Mouse (Mus musculus) lung, adult 2 months (tissue): ENCODE data around the gene 4931422A03Rik. TPM values are rescaled to one million over a fixed set of nuclear protein-coding genes. Genes with fewer than 3 reads are reported as not detected.

Experiments used
- DNase-seq: peaks from one replicate; pipeline ENCODE4 v3.0.0; 2022
- H3K4me1 ChIP-seq: fragments of 200-500 bp; 2 replicates; pipeline ENCODE4 v1.6.1; 2011; ENCODE audit warnings: low read length; ENCODE audit not compliant: control insufficient read depth, insufficient read depth
- H3K4me3 ChIP-seq: fragments of 200-500 bp; replicated peaks from 2 replicates; pipeline ENCODE3; 2011; ENCODE audit warnings: low read depth, mild to moderate bottlenecking, control low read depth, low read length; ENCODE audit errors: extremely low read depth
- CTCF ChIP-seq: fragments of 200-500 bp; IDR thresholded peaks from 2 replicates; pipeline ENCODE4 v1.5.1; 2011; ENCODE audit warnings: mild to moderate bottlenecking, low read length, control low read depth; ENCODE audit not compliant: insufficient read depth
- POLR2A ChIP-seq: fragments of 200-500 bp; IDR thresholded peaks from 2 replicates; pipeline ENCODE4 v1.6.1; 2011; ENCODE audit warnings: low read depth, mild to moderate bottlenecking, control low read depth, low read length, borderline replicate concordance; ENCODE audit errors: extremely low read depth
- WGBS: fragments of 180-500 bp; shearing (Covaris S2); methylation state at CpG from one replicate; pipeline ENCODE4 v1.1.7; 2018; 5-methylcytosine and 5-hydroxymethylcytosine counted together
- polyA plus RNA-seq: library from polyadenylated mRNA; depleted of rRNA; stranded (reverse); fragments of >200 nt; gene quantifications from 2 replicates; pipeline ENCODE4 v1.2.3, GENCODE M21; 2012; rRNA removed

4931422A03Rik gene
- polyA plus RNA-seq, 1 experiment = not detected

DNA sequence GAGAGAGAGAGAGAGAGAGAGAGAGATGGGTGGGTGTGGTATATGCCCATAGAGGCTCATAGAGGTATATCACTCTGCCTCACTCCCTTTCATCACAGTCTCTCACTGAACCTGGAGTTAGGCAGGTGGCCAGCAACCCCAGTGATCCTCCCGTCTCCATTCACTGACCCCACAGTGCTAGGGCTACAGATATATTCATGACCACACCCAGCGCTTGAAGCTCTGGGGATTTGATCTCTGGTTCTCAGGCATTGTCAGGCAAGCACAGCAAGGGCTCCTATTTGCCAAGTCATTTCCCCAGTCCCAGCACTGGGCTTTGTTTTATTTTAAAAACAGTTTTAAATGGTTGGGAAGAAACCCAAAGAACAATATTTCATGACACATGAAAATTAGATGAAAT is 96.1 kb downstream of the 4931422A03Rik start:
- no peak for TF ChIP-seq CTCF
- H3K4me3 ChIP-seq = no peak overlapping the region
- WGBS = 58% methylated on average over 2 of the region's 2 CpGs
- H3K4me1 ChIP-seq = 0 out of 2 replicates have a peak, but pooled peaks cover 4% of the 10 kb centered on the region
- no peak for DNase-seq

GRCm38 (mm10) chr2:103931511-103931911 is 96.7 kb downstream of the 4931422A03Rik start:
- TF ChIP-seq POLR2A (no peak), CTCF (no peak)
- 0 out of 2 replicates have a peak, but pooled peaks cover 4% of the 10 kb centered on the region for H3K4me1 ChIP-seq
- H3K4me3 ChIP-seq = no peak overlapping the region
- DNase-seq = no peak
- WGBS = 48% methylated on average over 7 of the region's 7 CpGs

DNA sequence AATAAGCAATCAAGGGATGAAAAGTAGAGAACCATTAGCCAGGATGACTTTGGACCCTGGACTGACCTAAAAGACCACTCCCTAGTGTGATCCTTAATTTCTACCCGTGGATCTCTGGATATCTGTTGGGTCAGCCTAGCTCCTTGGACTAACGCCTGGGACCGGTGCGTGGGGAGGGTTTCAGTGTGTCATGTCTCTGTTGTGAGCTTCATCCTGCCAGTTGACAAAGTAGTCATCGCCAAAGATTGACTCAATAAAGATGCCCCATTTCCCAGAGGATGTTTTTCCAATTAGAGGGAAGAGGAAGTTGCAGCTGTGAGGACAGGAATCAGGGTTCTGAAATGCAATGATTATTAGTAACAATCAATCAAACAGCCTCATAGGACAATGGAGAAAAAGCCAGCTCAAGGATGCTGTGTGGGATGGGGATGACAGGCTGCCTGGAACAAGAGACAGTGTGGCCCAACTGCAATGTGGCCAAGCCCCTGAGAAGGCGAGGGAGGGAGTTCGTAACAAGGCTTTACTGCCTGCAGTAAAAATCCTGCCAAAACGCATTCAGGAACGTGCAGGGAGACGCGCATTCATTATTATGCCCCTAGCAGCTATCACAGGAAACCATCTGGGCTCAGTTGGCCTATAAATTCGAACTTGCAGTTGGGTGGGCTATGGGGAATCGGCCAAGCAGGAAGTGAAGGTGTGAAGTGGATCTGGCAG is 97.7 kb downstream of the 4931422A03Rik start:
- no peak for DNase-seq
- no peak overlapping the region for H3K4me3 ChIP-seq
- H3K4me1 ChIP-seq = 0 out of 2 replicates have a peak, but pooled peaks cover 4% of the 10 kb centered on the region
- WGBS = 26% methylated on average over 13 of the region's 13 CpGs
- TF ChIP-seq POLR2A (no peak), CTCF (no peak)

GRCm38 (mm10) chr2:103927610-103928145 is 100.5 kb downstream of the 4931422A03Rik start:
- 89% methylated on average over 1 of the region's 1 CpGs for WGBS
- no peak for DNase-seq
- TF ChIP-seq CTCF = no peak
- no peak for TF ChIP-seq POLR2A

DNA sequence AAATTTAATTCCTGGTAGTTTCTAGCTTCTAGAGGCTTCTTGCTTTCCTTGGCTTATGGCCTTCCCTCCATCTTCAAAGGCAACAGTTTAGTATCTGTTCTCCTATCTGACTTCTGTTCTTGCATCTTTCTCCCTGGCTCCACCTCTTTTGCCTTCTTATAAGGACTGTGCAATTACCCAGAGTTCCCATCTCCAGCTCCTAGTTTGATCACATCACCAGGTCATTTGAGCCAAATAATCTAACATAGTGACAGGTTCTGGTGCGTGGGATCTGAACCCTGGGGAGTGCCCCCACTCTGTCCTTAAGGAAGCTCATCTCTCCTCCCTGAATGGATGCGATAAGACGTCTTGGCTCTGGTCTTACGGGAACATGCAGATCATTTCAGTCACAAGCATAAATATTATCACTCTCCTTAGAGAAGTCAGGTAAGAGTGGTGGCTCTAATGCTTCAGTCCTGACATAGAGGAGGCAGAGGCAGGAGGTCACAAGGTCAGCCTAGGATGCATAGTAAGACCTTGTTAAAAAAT is 101.5 kb downstream of the 4931422A03Rik start:
- WGBS = 87% methylated on average over 4 of the region's 4 CpGs
- Histone ChIP-seq H3K4me1 (0 out of 2 replicates have a peak, but pooled peaks cover 4% of the 10 kb centered on the region), H3K4me3 (no peak overlapping the region)
- DNase-seq = no peak
- TF ChIP-seq CTCF (no peak), POLR2A (no peak)

More at GRCm38 (mm10) chr2:103927610-103928145, 100.5 kb downstream of the 4931422A03Rik start:
- Histone ChIP-seq H3K4me3 (no peak overlapping the region), H3K4me1 (0 out of 2 replicates have a peak, but pooled peaks cover 4% of the 10 kb centered on the region)

GRCm38 (mm10) chr2:103919488-103919887 is 108.7 kb downstream of the 4931422A03Rik start:
- H3K4me3 ChIP-seq = no peak overlapping the region
- no peaks in the 10 kb centered on the region for H3K4me1 ChIP-seq
- TF ChIP-seq POLR2A = no peak
- TF ChIP-seq CTCF = no peak
- no peak for DNase-seq
- 88% methylated on average over 6 of the region's 6 CpGs for WGBS

GRCm38 (mm10) chr2:103918375-103918774 is 109.8 kb downstream of the 4931422A03Rik start:
- Histone ChIP-seq H3K4me3 (no peak overlapping the region), H3K4me1 (no peaks in the 10 kb centered on the region)
- DNase-seq = no peak
- WGBS = 80% methylated on average over 2 of the region's 2 CpGs
- TF ChIP-seq POLR2A (no peak), CTCF (no peak)

DNA sequence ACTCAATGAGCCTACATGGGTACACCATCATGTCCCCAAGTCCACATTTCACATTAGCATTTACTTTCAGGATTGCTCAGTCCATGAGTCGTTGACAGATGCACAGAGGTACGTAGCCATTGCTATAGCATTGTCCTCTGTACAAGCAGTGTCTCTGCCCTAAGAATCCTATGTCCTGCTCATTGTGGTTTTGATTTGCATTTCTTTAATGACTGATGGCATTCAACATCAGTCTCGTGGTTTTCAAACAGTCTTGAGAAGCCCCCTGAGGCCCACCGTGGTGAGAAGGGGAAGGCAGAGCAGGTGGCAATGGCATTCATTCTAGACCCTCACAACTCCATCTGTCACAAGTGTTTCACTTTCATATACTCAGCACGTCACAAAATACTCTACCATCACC is 110.8 kb downstream of the 4931422A03Rik start:
- DNase-seq = no peak
- 81% methylated on average over 5 of the region's 5 CpGs for WGBS
- H3K4me1 ChIP-seq = no peaks in the 10 kb centered on the region
- no peak for TF ChIP-seq CTCF
- no peak for TF ChIP-seq POLR2A
- H3K4me3 ChIP-seq = no peak overlapping the region

Other genes with a start within 250 kb of the 4931422A03Rik start
- gene Caprin1, start 230.7 kb downstream of the 4931422A03Rik start, polyA plus RNA-seq = 81.6 and 92.2 TPM in 2 replicates
- 47.8 and 51.7 TPM in 2 replicates for gene Lmo2, start 70.4 kb downstream of the 4931422A03Rik start, polyA plus RNA-seq
- gene Fbxo3, start 640 bp downstream of the 4931422A03Rik start, polyA plus RNA-seq = 11.4 and 19.3 TPM in 2 replicates
- gene Gm10912, start 37.5 kb upstream of the 4931422A03Rik start, polyA plus RNA-seq = 0.10 and 0.11 TPM in 2 replicates
- gene Gm10799, start 40.2 kb upstream of the 4931422A03Rik start, polyA plus RNA-seq = not detected in 2 replicates
- gene Cd59b, start 41.5 kb upstream of the 4931422A03Rik start, polyA plus RNA-seq = 1.9 and 5.8 TPM in 2 replicates
- gene Cd59a, start 67.4 kb upstream of the 4931422A03Rik start, polyA plus RNA-seq = 10.8 and 17.6 TPM in 2 replicates
- 0.26 TPM in 1 of 2 replicates, not detected in the other for gene A930018P22Rik, start 94.4 kb upstream of the 4931422A03Rik start, polyA plus RNA-seq